Mouse (Mus musculus): ENCODE measurements around the gene Traf7.

DNA sequence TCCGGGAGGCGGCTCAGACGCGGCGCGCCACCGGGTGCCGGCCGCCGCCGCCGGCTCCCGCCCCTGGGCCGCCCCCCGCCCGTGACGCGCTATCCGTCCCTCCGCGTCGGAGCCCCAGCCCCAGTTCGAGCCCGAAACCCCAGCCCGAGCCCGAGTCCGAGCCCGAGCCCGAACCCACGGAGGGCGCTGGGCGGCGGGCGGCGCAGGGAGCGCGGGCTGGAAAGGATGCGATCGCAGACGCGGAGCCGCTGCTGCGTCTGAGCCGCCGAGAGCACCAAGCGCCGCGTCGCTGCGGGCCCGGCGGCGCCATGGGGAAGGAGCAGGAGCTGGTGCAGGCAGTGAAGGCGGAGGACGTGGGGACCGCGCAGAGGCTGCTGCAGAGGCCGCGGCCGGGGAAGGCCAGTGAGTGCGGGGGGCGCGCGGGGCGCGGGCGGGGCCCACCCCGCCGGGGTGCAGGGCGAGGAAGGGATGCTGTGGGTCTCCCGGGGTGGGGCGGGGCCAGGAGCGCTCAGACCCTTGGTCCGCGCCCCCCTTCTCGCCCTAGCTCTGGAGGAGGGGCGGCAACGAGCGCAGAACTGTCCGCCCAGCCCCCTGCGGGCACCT lies 39.0 kb downstream of the Traf7 start:
- no peak for TF ChIP-seq CTCF (IDR thresholded peaks at IDR 0.05; ENCODE audit: low read depth)
- TF ChIP-seq EP300 (optimal IDR thresholded peaks at IDR 0.05), result no peak

All from stomach, postnatal 0 days (tissue).